Mouse (Mus musculus): ENCODE data around the gene Paics.

DNA sequence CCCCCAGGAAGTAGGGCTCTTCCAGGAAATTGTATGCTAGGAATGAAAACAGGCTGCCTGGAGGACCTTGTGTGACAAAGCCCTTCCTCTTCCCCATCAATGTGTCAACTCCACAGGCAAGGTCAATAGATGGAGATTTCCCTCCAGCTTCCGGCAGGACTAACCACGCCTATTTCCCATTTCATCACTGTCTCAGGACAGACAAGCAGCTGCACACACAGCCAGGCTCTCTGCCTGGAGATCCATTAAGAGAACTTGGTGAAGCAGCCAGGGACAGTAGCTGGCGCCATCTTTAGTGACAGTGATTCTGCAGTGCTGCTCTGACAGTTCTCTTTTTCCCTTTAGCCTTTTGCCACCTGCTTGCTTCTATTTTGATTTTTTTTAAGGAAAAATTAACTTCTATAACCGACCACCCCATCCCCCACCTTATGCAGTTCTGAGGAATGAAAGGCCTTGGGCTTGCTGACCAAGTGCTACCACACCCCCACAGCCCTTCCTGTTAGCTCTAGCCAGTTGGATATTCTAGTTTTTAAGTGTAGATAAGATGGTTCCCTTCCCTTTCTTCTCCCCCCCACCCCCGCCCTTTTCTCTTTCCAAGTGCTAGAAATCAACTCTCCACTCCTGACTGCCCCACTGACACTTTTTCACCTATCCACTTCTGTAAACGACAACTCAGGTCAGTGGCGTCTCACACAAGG is 21.8 kb upstream of the Paics start:
- TF ChIP-seq CTCF (IDR thresholded peaks at IDR 0.05; ENCODE audit: low read depth) (no peak), EP300 (IDR thresholded peaks at IDR 0.05; ENCODE audit: low read depth) (no peak; the same call in 1 of the 2 replicates)

Data from liver, postnatal 0 days (tissue).